Mouse (Mus musculus) olfactory bulb, adult 2 months (tissue): Measurements from ENCODE around the gene Fgfr2. TPM values are rescaled to one million over a fixed set of nuclear protein-coding genes. Genes with fewer than 3 reads are reported as not detected.

Source experiments
- H3K27ac ChIP-seq: fragments of 200-500 bp; 2 replicates; pipeline ENCODE4 v1.5.1; 2012; ENCODE audit warnings: low read depth, low read length; ENCODE audit not compliant: insufficient read depth
- H3K4me1 ChIP-seq: fragments of 200-500 bp; 2 replicates; pipeline ENCODE4 v1.6.1; 2012; ENCODE audit warnings: low read length; ENCODE audit not compliant: control insufficient read depth, insufficient read depth
- H3K4me3 ChIP-seq: fragments of 200-500 bp; 2 replicates; pipeline ENCODE4 v1.5.1; 2012; ENCODE audit warnings: mild to moderate bottlenecking, low read depth, low read length, moderate library complexity; ENCODE audit not compliant: insufficient read depth
- CTCF ChIP-seq: fragments of 200-500 bp; IDR thresholded peaks from 2 replicates; pipeline ENCODE4 v1.5.1; 2012; ENCODE audit warnings: low read depth, mild to moderate bottlenecking, low read length, moderate library complexity; ENCODE audit not compliant: insufficient read depth
- POLR2A ChIP-seq: fragments of 200-500 bp; IDR thresholded peaks from 2 replicates; pipeline ENCODE4 v1.6.1; 2012; ENCODE audit warnings: mild to moderate bottlenecking, low read depth, low read length, moderate library complexity; ENCODE audit not compliant: insufficient read depth
- WGBS: fragments of 180-500 bp; shearing (Covaris S2); methylation state at CpG from one replicate; pipeline ENCODE4 v1.1.7; 2018; 5-methylcytosine and 5-hydroxymethylcytosine counted together
- polyA plus RNA-seq: library from polyadenylated mRNA; stranded (reverse); fragments of >200 nt; gene quantifications from 2 replicates; pipeline ENCODE4 v1.2.4, GENCODE M21; 2012; ENCODE audit warnings: low replicate concordance; ENCODE audit not compliant: missing spikeins, insufficient read depth, insufficient read length

The Fgfr2 gene
- polyA plus RNA-seq, 1 experiment, result not detected

- Histone ChIP-seq H3K27ac (no peak overlapping the region), H3K4me3 (no peak overlapping the region), H3K4me1 (peaks cover 4% of the 10 kb centered on the region)
- no peak for TF ChIP-seq POLR2A
- no peak for TF ChIP-seq CTCF
- WGBS, result 80% methylated on average over 4 of the region's 4 CpGs
These were observed 693.8 kb downstream of the Fgfr2 start for GRCm38 (mm10) chr7:132429324-132429723.

GRCm38 (mm10) chr7:132428308-132428707 lies 694.8 kb downstream of the Fgfr2 start:
- 99% methylated on average over 4 of the region's 4 CpGs for WGBS
- no peak overlapping the region for H3K27ac ChIP-seq
- H3K4me3 ChIP-seq, result no peak overlapping the region
- H3K4me1 ChIP-seq, result peaks cover 4% of the 10 kb centered on the region
- TF ChIP-seq CTCF (no peak), POLR2A (no peak)

DNA sequence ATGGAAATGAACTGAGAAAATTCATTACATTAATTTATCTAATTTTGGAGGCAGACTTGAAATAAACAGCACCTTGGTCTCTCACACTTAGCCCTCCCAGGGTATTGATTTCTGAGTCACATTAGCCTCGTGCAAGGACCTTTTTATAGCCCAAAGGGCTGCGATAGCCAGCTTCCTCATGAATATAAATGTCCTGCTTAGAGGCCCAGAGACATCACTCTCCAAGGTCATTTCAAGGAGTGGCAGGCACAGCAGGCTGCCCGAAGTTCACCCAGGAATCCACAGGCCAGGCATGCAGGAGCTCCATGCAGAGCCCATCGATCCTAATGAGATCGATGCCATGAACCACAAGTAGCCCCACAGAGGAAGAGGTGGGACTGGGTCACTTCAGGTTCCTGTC lies 697.1 kb downstream of the Fgfr2 start:
- 82% methylated on average over 5 of the region's 5 CpGs for WGBS
- Histone ChIP-seq H3K27ac (no peak overlapping the region), H3K4me1 (peaks cover 4% of the 10 kb centered on the region), H3K4me3 (no peak overlapping the region)
- TF ChIP-seq POLR2A (no peak), CTCF (no peak)

DNA sequence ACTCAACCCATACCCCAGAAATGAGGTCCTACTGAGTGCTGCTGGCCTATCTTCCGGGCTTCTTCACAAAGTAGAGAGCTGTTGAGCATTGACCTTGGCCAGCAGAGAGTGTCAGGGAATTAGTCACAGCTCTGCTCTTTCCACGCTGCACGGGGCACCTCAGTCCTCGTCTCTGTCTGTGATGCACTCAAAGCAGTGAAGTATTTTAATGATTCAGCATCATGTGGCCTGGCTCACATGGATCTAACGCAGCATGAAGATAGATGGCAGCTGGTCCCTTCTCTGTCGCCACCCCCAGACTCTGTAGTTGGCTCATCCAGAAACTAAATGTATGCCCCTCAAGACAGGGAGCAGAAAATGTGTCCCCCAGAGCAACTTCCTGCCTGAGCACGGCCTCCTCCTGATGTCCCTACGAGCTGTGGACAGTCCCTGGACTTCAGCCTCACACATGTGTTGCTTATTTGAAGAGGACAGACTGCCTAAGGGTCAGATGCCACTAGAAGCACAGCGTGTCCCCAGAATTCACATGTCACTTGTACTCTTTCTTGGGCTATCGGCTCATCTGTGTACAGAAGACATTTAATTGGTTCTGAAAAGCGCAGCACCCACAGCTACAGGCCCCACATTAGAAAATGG lies 697.7 kb downstream of the Fgfr2 start:
- no peak overlapping the region for H3K4me3 ChIP-seq
- H3K4me1 ChIP-seq, result peaks cover 4% of the 10 kb centered on the region
- 74% methylated on average over 11 of the region's 11 CpGs for WGBS
- H3K27ac ChIP-seq, result no peak overlapping the region
- TF ChIP-seq POLR2A (no peak), CTCF (no peak)

DNA sequence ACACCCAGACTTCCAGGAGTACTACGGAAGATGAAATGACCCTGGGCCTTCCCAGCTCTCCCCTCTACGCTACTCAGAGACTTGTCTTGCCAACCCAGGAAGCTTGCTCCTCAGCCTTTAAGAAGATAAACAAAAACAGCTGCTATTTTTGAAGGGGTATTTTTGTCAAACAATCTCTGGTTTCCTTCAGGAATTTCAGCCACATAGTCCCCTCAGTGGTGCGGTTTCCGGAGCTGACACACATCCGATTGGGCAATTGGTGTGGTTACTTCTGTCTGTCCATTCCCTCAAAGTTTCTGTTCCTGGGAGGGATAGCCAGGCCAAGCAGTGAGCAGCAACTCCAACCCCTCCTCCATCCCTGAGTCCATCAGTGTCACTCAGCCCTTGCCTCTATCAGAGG lies 699.6 kb downstream of the Fgfr2 start:
- Histone ChIP-seq H3K4me1 (peaks cover 4% of the 10 kb centered on the region), H3K27ac (no peak overlapping the region), H3K4me3 (no peak overlapping the region)
- TF ChIP-seq POLR2A (no peak), CTCF (no peak)
- 92% methylated on average over 5 of the region's 5 CpGs for WGBS

DNA sequence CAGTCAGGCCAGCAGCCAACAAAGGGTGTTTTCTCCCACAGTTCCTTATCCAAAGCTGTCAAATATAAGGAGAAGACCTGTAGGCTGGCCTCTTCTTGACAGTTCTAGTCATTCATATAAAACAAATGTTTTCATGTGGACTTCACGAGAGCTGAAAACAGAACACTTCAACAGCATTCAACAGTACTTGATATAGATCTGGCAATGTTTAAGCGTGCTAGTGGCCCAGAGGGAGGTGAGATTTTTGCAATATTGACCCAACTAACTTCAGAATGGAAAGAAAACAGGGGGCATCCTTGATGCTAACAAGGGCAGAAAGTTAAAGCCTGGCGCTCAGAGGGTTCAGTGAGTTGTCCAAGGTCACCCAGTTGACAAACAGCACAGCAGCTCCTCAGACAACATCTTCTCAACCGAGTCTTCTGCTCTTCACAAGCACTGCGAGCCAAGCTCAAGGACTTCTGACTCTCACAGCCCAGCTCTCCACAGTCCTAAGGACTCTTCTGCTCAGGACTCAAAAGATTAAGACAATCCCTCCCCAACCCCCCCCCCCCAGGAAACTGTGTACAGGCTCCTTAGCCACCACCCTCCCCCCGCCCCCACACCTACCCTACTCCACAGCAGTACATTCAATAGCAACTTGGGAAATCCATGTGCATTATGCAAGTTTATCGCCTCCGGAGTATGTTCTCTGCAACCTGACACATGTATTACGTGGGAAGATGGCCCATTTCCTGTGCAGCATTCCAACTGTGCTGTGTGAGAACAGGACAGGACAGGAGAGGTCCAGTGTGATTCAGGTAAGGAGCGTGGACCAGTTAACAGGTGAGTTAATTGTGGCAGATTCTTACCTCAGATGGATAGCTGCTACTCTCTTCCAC lies 703.5 kb downstream of the Fgfr2 start:
- TF ChIP-seq CTCF (no peak), POLR2A (no peak)
- Histone ChIP-seq H3K4me3 (no peak overlapping the region), H3K27ac (no peak overlapping the region), H3K4me1 (no peaks in the 10 kb centered on the region; the same call in 1 of the 2 replicates)
- WGBS, result 93% methylated on average over 10 of the region's 10 CpGs

DNA sequence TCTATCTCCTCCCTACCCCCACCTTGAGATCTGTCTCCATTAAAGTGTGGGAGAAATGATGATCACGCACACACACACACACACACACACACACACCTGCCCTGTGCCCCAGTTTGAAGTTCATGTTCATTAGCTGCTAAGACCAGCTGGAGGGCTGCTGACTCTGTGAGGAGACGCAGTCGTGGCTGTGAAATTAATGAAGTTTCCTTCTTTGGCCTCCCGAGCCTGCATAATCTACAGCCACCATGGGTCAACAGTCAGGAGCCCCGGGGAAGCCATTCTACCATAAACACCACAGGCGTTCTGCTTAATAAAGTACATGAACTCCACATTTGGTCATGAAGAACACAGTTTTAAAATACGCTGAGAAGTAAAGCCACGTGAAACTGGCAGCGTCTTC lies 706.3 kb downstream of the Fgfr2 start:
- Histone ChIP-seq H3K27ac (no peak overlapping the region), H3K4me1 (no peaks in the 10 kb centered on the region; the same call in 1 of the 2 replicates), H3K4me3 (no peak overlapping the region)
- TF ChIP-seq POLR2A (no peak), CTCF (no peak)
- 80% methylated on average over 9 of the region's 9 CpGs for WGBS

DNA sequence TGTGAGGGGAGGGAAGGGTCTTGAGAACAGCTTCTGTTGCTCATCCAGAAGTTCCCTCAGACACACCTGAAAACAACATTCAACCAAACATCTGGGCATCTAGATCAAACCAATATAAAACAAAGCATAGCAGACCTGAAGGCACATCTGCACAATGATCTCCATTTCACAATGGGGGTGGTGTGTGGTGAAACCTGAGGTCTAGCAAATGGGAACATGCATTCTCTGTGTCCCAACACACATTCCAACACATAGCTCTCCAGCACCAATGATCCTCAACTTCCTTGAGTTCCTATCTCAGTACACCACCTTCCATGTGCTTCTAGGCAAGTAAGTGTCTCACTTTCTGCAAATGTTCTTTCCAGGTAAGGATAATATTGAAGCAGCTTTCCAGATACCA lies 707.3 kb downstream of the Fgfr2 start:
- H3K27ac ChIP-seq, result no peak overlapping the region
- no peak overlapping the region for H3K4me3 ChIP-seq
- no peaks in the 10 kb centered on the region; the same call in 1 of the 2 replicates for H3K4me1 ChIP-seq
- TF ChIP-seq CTCF (no peak), POLR2A (no peak)

- H3K4me1 ChIP-seq, result 0 out of 2 replicates have a peak, but pooled peaks cover 2% of the 10 kb centered on the region
- TF ChIP-seq POLR2A (no peak), CTCF (no peak)
- H3K4me3 ChIP-seq, result no peak overlapping the region
- H3K27ac ChIP-seq, result no peak overlapping the region
- WGBS, result 70% methylated on average over 2 of the region's 2 CpGs
These were observed 710.6 kb downstream of the Fgfr2 start for GRCm38 (mm10) chr7:132412520-132412919.

GRCm38 (mm10) chr7:132411708-132412107 lies 711.4 kb downstream of the Fgfr2 start:
- Histone ChIP-seq H3K4me1 (peaks cover 4% of the 10 kb centered on the region; the same call in 1 of the 2 replicates), H3K27ac (no peak overlapping the region), H3K4me3 (no peak overlapping the region)
- TF ChIP-seq CTCF, result no peak
- no peak for TF ChIP-seq POLR2A
- 80% methylated on average over 2 of the region's 2 CpGs for WGBS
